In the genomic region with DNA sequence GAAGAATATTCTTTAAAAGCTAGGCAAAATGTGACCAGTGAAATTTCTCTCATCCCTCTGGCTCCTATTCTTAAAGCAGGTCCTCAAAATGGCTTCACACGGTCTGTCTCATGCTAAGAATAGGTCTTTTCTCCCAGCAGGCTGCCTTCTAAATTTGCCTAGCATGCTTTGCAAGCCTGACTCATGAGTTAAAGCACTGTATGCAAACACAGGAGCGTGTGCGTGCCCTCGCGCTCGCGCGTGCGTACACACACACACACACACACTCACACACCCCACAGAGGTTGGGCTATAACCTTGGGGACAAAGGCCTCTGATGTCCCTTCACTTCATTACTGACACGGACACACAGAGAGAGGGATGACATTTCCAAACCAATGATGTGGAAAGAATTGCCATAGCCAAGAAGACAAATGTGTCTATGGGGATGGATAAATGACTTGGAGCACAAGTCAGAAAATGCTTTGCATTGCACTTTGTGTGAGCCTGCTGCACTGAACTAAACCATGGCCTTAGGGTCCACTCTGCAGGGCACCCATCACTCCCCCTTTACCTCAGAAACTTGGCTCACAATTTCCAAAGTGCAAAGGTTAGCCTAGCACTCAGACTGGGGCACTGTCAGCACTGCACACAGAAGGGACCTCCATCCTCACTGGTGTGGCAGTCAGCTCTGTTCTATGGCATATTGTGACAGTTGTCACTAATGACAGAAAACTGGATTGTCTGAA, we compare ENCODE assay signal across 10 mouse cellular contexts.
DNase-seq lines count a peak whose midpoint lies in the region; ATAC-seq and TF ChIP-seq lines count a peak whose summit lies in the region.
"Had no signal": no experiment of that assay in that cellular context is flagged by ENCODE, and none has a peak within 500 bp of the region (broad histone marks: within the 10 kb centered on the region; RNA-seq: fewer than 3 reads in every experiment).

No protein-coding gene starts in this region.

- H3K4me2 ChIP-seq in hindbrain, embryonic 13.5 days = no peak overlapping the region
- H3K4me2 ChIP-seq in midbrain, postnatal 0 days (ENCODE audit: low read depth, low read length, poor library complexity, severe bottlenecking) = no peak overlapping the region
- H3K4me2 ChIP-seq: heart, embryonic 15.5 days; liver, embryonic 12.5 days had no signal

- H3K27me3 ChIP-seq in hindbrain, embryonic 13.5 days = no peaks in the 10 kb centered on the region
- H3K27me3 ChIP-seq in midbrain, postnatal 0 days (ENCODE audit: insufficient read depth, low read length) = no peaks in the 10 kb centered on the region
- H3K27me3 ChIP-seq: heart, embryonic 15.5 days; liver, embryonic 12.5 days had no signal

- no peak for TF ChIP-seq CTCF in midbrain, postnatal 0 days (IDR thresholded peaks at IDR 0.05)

- peak; percentile 6 for DNase-seq in kidney, adult 9 months
- DNase-seq in kidney, postnatal 4 days = no peak
- DNase-seq in cerebellum, postnatal 36 days = peak; percentile 11 to 35
- DNase-seq in midbrain, postnatal 0 days (ENCODE audit: low spot score) = peak; percentile 33
- DNase-seq in thymus, postnatal 36 days = no peak
- DNase-seq in heart, postnatal 14 days = no peak

- no peak overlapping the region for H3K9ac ChIP-seq in hindbrain, embryonic 13.5 days
- no peak overlapping the region for H3K9ac ChIP-seq in midbrain, postnatal 0 days (replicated peaks; ENCODE audit: low read length, poor library complexity, severe bottlenecking)
- H3K9ac ChIP-seq: heart, embryonic 15.5 days; liver, embryonic 12.5 days had no signal

- ATAC-seq in hindbrain, embryonic 13.5 days (ENCODE audit: low FRiP score) = peak; percentile 66; the same call in 1 of the 2 replicates
- ATAC-seq in midbrain, postnatal 0 days (ENCODE audit: low FRiP score) = no peak
- ATAC-seq in activated CD4-positive, CD25-positive, alpha-beta regulatory T cell, adult 4 months = no peak
- ATAC-seq: liver, embryonic 12.5 days had no signal

- no peak overlapping the region for H3K4me3 ChIP-seq in hindbrain, embryonic 13.5 days
- H3K4me3 ChIP-seq in midbrain, postnatal 0 days (ENCODE audit: low read depth, low read length) = no peak overlapping the region
- H3K4me3 ChIP-seq: heart, embryonic 15.5 days; liver, embryonic 12.5 days had no signal

- H3K4me1 ChIP-seq in hindbrain, embryonic 13.5 days (replicated peaks) = peaks cover 13% of the 10 kb centered on the region
- peaks cover 5% of the 10 kb centered on the region for H3K4me1 ChIP-seq in midbrain, postnatal 0 days (ENCODE audit: insufficient read depth, low read length)
- H3K4me1 ChIP-seq: heart, embryonic 15.5 days; liver, embryonic 12.5 days had no signal

- WGBS in hindbrain, embryonic 13.5 days = 32% methylated on average over 10 of the region's 10 CpGs
- WGBS in midbrain, postnatal 0 days = 79% methylated on average over 10 of the region's 10 CpGs

- peak overlapping the region; percentile 64; the same call in 1 of the 2 replicates for H3K27ac ChIP-seq in hindbrain, embryonic 13.5 days
- no peak overlapping the region for H3K27ac ChIP-seq in midbrain, postnatal 0 days (ENCODE audit: low read depth, low read length)
- H3K27ac ChIP-seq: heart, embryonic 15.5 days; liver, embryonic 12.5 days had no signal

- no peaks in the 10 kb centered on the region for H3K9me3 ChIP-seq in hindbrain, embryonic 13.5 days
- H3K9me3 ChIP-seq in midbrain, postnatal 0 days (ENCODE audit: low read length) = no peaks in the 10 kb centered on the region
- H3K9me3 ChIP-seq: heart, embryonic 15.5 days; liver, embryonic 12.5 days had no signal

- intact Hi-C loops in heart, postnatal 14 days (cut with DNase I) = no loop called here

- H3K36me3 ChIP-seq in hindbrain, embryonic 13.5 days = no peaks in the 10 kb centered on the region
- H3K36me3 ChIP-seq in midbrain, postnatal 0 days (ENCODE audit: insufficient read depth, low read length) = no peaks in the 10 kb centered on the region
- H3K36me3 ChIP-seq: heart, embryonic 15.5 days; liver, embryonic 12.5 days had no signal

Comparison
In these comparisons a context has a peak if more than half of its experiments do, and no peak if none do; other contexts are left out.
1. DNase-seq: peak in kidney, adult 9 months (single experiment), cerebellum, postnatal 36 days (2 of 2) and midbrain, postnatal 0 days (single experiment); none in kidney, postnatal 4 days (0 of 2), thymus, postnatal 36 days (0 of 2) and heart, postnatal 14 days (0 of 2).